Comparison of ENCODE assay signal across 8 mouse cellular contexts in genomic region chr7:122290165-122290564, GRCm38 (mm10). TPM values are rescaled to one million over a fixed set of nuclear protein-coding genes. Genes with fewer than 3 reads are reported as not detected.
DNase-seq lines count a peak whose midpoint lies in the region; ATAC-seq lines count a peak whose summit lies in the region.

No protein-coding gene starts in this region.

- no peaks in the 10 kb centered on the region for H3K9me3 ChIP-seq in limb, embryonic 15.5 days
- H3K9me3 ChIP-seq in neural tube, embryonic 14.5 days (ENCODE audit: control insufficient read depth, low read length): no peaks in the 10 kb centered on the region

- intact Hi-C loops in heart, postnatal 10 days (cut with DNase I): no loop called here

- no peaks in the 10 kb centered on the region for H3K36me3 ChIP-seq in limb, embryonic 15.5 days
- no peaks in the 10 kb centered on the region for H3K36me3 ChIP-seq in neural tube, embryonic 14.5 days (ENCODE audit: control insufficient read depth, insufficient read depth, low read length)

- WGBS in limb, embryonic 15.5 days: 10% methylated on average over 12 of the region's 12 CpGs
- WGBS in neural tube, embryonic 14.5 days: 11% methylated on average over 12 of the region's 12 CpGs

- no peak for ATAC-seq in limb, embryonic 15.5 days (ENCODE audit: insufficient number of reproducible peaks, low FRiP score, low TSS enrichment, low read depth)
- ATAC-seq in neural tube, embryonic 14.5 days (ENCODE audit: low read depth): peak; percentile 15; the same call in 1 of the 2 replicates

- peak; percentile 24 for DNase-seq in embryo, embryonic 9.5 days (ENCODE audit: extremely low spot score)
- DNase-seq in embryo, embryonic 10.5 days (ENCODE audit: low spot score): no peak
- peak; percentile 80 for DNase-seq in A20 (ENCODE audit: low read depth, low spot score)
- peak; percentile 78 for DNase-seq in cerebellum, adult 9-11 months
- peak; percentile 18 to 22 for DNase-seq in heart, postnatal 10 days
- DNase-seq in thymus, postnatal 4 days: peak; percentile 95

- H3K4me3 ChIP-seq in limb, embryonic 15.5 days: peak overlapping the region; percentile 59
- peak overlapping the region; percentile 64 for H3K4me3 ChIP-seq in neural tube, embryonic 14.5 days (ENCODE audit: low read depth, low read length)

- peak overlapping the region; percentile 97 for H3K4me2 ChIP-seq in limb, embryonic 15.5 days
- peak overlapping the region; percentile 55 for H3K4me2 ChIP-seq in neural tube, embryonic 14.5 days (ENCODE audit: low read depth, low read length)

- H3K4me1 ChIP-seq in limb, embryonic 15.5 days: peaks cover 15% of the 10 kb centered on the region
- H3K4me1 ChIP-seq in neural tube, embryonic 14.5 days (ENCODE audit: control insufficient read depth, insufficient read depth, low read length): peaks cover 8% of the 10 kb centered on the region

- no peak overlapping the region for H3K27ac ChIP-seq in limb, embryonic 15.5 days
- no peak overlapping the region for H3K27ac ChIP-seq in neural tube, embryonic 14.5 days (ENCODE audit: low read depth, low read length)

- H3K9ac ChIP-seq in limb, embryonic 15.5 days: no peak overlapping the region
- H3K9ac ChIP-seq in neural tube, embryonic 14.5 days (replicated peaks; ENCODE audit: low read depth, low read length): peak overlapping the region; percentile 39

- peaks cover 50% of the 10 kb centered on the region for H3K27me3 ChIP-seq in limb, embryonic 15.5 days
- no peaks in the 10 kb centered on the region for H3K27me3 ChIP-seq in neural tube, embryonic 14.5 days (ENCODE audit: control insufficient read depth, insufficient read depth, low read length)

RNA-seq across cellular contexts. Expression of gene Prkcb, which starts 1.6 kb away (rescaled TPM):
- 1 to 10 TPM; 2.3 to 3.6 TPM for total RNA-seq in heart, postnatal 10 days (2021)
- polyA plus RNA-seq in limb, embryonic 15.5 days (2015; fragmentation: Nextera tagmentation; extraction: Ambion mirVana): 8.4 and 10.2 TPM in 2 replicates
- 131 and 170 TPM in 2 replicates for polyA plus RNA-seq in neural tube, embryonic 14.5 days (2014; fragmentation: Nextera tagmentation; extraction: Ambion mirVana)

Comparison
In these comparisons a context has a peak if more than half of its experiments do, and no peak if none do; other contexts are left out.
1. RNA of gene Prkcb, which starts 1.6 kb away (polyA plus RNA-seq): 131 to 170 TPM in neural tube, embryonic 14.5 days; 8.4 to 10.2 TPM in limb, embryonic 15.5 days; every median in the first group is over 10 times any median in the second.